Mouse (Mus musculus) ovary, postnatal 36 days (tissue): ENCODE results near the gene Nt5e.

Experiments
- DNase-seq: peaks from one replicate; pipeline ENCODE4 v3.0.0; 2022; ENCODE audit warnings: low spot score, mixed read lengths

Gene Nt5e

DNA sequence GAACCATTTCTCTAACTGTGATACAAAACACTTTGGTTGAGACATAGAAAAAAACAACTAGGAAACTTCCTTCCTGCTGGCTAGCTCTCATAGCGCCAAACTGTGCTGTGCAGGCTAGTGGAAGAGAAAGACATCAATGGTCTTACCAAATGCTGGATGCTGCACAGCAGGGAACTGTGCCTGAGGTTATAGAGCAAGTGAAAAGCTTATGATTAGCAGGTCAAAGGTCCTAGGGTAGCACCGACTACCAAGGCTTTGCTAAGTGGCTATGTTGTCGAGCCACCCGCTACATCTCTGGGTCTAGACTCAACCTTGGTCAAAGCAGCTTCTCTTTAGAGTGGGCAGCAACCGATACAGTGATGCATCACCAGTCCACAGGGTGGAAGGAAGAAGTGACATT is 61.8 kb downstream of the Nt5e start:
- DNase-seq: no peak

DNA sequence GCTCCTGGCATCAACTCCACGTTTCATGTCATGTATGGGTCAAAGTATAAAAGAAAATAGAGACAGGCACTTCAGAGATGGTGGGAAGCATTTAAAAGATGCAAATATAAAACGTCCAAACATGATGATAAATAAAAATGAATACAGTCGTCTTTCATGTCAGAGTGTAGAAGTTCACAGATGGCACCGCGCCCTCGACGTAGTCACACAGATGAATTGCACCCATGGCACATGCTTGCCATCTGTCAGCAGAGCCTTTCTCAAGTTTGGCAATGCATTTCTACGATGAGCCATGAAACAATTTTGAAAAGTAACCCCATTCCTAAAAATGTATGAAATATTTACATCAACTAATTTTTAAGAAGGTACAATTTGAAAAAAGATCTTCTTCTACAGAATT is 67.9 kb downstream of the Nt5e start:
- no peak for DNase-seq

DNA sequence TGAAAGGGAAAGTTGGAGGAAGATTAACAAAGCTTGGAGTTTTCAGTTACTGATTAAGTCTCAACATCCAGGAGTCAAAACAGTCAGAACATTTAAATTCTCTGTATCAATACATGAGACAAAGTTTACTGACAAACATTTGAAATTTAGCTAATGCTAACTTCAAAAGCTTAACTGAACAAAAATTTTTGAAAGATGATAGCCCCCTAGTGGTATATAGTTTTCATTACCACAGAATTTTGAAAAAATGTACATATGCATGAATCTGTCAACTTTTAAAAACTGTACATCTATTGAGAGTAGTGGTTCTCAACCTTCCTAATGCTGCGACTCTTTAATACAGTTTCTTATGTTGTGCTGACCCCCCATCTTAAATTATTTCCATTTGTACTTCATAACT is 71.5 kb downstream of the Nt5e start:
- no peak for DNase-seq

DNA sequence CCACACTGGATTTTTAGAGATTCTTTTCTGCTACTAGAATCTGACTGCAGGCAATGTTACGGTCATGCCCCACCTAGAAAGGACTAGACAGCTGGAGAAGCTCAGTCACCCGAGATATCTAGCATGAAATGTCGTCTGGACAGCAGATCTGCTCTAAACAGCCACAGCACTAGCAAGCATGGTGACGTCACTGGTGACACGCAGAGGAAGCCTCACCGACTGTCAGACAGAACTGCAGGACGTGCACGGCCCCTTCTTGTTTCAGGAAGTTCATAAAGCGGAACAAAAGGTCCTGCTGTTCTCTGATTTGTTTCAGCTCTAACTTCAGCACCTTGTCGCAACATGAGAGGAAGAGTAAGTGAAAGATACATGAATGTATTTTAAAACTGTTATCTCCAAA is 77.1 kb downstream of the Nt5e start:
- DNase-seq: no peak

DNA sequence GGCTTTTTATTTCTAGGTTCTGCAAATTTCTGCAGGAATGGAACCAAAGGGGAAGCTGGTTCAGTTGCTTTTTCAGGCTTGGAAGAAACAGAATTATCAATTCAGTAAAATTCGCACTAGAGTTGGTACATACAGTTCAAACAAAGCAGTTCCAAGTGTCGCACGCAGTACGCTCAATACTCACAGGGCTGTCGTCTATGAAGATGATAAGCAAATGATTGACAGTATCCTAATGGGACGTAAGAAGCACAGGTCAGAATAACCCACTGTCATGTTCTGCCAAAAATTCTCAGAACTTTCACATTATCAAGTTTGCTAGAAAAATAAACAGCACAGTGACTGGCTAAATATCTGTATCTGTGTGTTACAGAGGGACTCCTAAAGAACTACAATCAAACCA is 77.5 kb downstream of the Nt5e start:
- DNase-seq: no peak

DNA sequence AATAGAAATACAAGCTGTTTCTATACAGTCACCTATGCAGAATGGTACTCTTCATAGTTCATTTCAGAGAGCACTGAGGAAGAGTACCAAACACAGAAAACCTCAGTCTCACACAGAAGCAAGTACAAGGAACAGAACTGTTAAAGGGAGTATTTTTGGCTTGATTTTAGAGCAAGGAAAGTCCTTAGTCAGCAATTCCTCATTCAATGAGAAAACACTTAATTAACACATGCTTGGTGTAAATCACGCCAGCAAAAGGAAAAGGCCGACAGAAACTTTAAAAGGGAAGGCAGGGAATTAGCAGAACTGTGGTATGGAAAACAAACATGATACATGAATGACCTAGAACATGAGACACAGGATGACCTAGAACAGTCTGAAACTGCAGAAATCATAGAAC is 83.0 kb downstream of the Nt5e start:
- DNase-seq: no peak

DNA sequence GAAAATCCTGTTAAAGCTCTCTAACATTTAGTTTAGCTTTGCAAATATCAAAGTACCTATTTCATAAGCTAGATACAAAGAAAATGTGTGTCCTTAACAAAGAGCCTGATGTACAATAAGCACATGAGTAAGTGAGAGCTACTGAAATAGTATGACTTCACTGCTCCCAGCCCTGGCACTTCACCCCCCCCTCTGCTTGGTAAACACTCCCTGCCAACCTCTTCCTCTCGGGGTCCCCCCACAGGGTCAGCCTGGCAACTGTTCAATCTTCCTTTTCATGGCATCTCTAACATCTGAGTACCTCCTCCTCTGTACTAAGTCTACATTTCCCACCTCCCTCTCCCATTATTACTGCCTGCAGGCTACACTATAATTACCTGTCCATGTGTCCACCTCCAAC is 89.8 kb downstream of the Nt5e start:
- no peak for DNase-seq
